Mouse (Mus musculus) thymus, adult 2 months (tissue): ENCODE measurements around the gene Myom1. TPM values are rescaled to one million over a fixed set of nuclear protein-coding genes. Genes with fewer than 3 reads are reported as not detected.

Source experiments
- DNase-seq: peaks from one replicate; pipeline ENCODE4 v3.0.0; 2021
- H3K27ac ChIP-seq: fragments of 200-500 bp; 2 replicates; pipeline ENCODE4 v1.5.1; 2012; ENCODE audit warnings: low read length, control low read depth; ENCODE audit not compliant: control insufficient read depth, insufficient read depth
- H3K27me3 ChIP-seq: fragments of 200-500 bp; 2 replicates; pipeline ENCODE4 v1.6.1; 2012; ENCODE audit warnings: mild to moderate bottlenecking, low read length, moderate library complexity, mixed read lengths; ENCODE audit not compliant: control insufficient read depth, insufficient read depth
- H3K36me3 ChIP-seq: fragments of 200-500 bp; 2 replicates; pipeline ENCODE4 v1.6.1; 2012; ENCODE audit warnings: mild to moderate bottlenecking, low read length, moderate library complexity; ENCODE audit not compliant: control insufficient read depth, insufficient read depth
- H3K4me1 ChIP-seq: fragments of 200-500 bp; replicated peaks from 2 replicates; pipeline ENCODE4 v1.6.1; 2012; ENCODE audit warnings: low read length; ENCODE audit not compliant: control insufficient read depth, insufficient read depth
- H3K4me3 ChIP-seq: fragments of 200-500 bp; 2 replicates; pipeline ENCODE4 v1.5.1; 2012; ENCODE audit warnings: mild to moderate bottlenecking, low read length, control low read depth, moderate library complexity; ENCODE audit not compliant: control insufficient read depth, insufficient read depth
- CTCF ChIP-seq: fragments of 200-500 bp; IDR thresholded peaks from 2 replicates; pipeline ENCODE4 v1.5.1; 2012; ENCODE audit warnings: mild to moderate bottlenecking, control low read depth, low read length, moderate library complexity, borderline replicate concordance; ENCODE audit not compliant: control insufficient read depth, poor library complexity, insufficient read depth; ENCODE audit errors: extremely low read depth
- POLR2A ChIP-seq: fragments of 200-500 bp; IDR thresholded peaks from 2 replicates; pipeline ENCODE4 v1.6.1; 2012; ENCODE audit warnings: mild to moderate bottlenecking, low read length, control low read depth, moderate library complexity; ENCODE audit not compliant: control insufficient read depth, poor library complexity, insufficient read depth; ENCODE audit errors: extremely low read depth
- WGBS: fragments of 180-500 bp; shearing (Covaris S2); methylation state at CpG from one replicate; pipeline ENCODE4 v1.1.7; 2018; 5-methylcytosine and 5-hydroxymethylcytosine counted together
- polyA plus RNA-seq: library from polyadenylated mRNA; depleted of rRNA; stranded (reverse); fragments of >200 nt; gene quantifications from 2 replicates; pipeline ENCODE4 v1.2.3, GENCODE M21; 2012

Gene Myom1
- polyA plus RNA-seq, 1 experiment = 6.8 TPM

GRCm38 (mm10) chr17:71019860-71020259 lies 17.4 kb downstream of the Myom1 start:
- H3K27ac ChIP-seq = no peak overlapping the region
- H3K4me3 ChIP-seq = no peak overlapping the region
- DNase-seq = no peak
- H3K4me1 ChIP-seq = no peaks in the 10 kb centered on the region
- H3K27me3 ChIP-seq = no peaks in the 10 kb centered on the region
- TF ChIP-seq POLR2A (no peak), CTCF (no peak)
- H3K36me3 ChIP-seq = no peaks in the 10 kb centered on the region
- 93% methylated on average over 9 of the region's 9 CpGs for WGBS

GRCm38 (mm10) chr17:71022841-71023240 lies 20.4 kb downstream of the Myom1 start:
- no peak for TF ChIP-seq CTCF
- TF ChIP-seq POLR2A = no peak
- Histone ChIP-seq H3K27ac (no peak overlapping the region), H3K4me1 (no peaks in the 10 kb centered on the region), H3K36me3 (no peaks in the 10 kb centered on the region), H3K4me3 (no peak overlapping the region), H3K27me3 (no peaks in the 10 kb centered on the region)
- no peak for DNase-seq
- 94% methylated on average over 13 of the region's 13 CpGs for WGBS

- no peaks in the 10 kb centered on the region for H3K36me3 ChIP-seq
- TF ChIP-seq POLR2A = no peak
- no peak for TF ChIP-seq CTCF
- H3K27me3 ChIP-seq = no peaks in the 10 kb centered on the region
- no peak overlapping the region for H3K4me3 ChIP-seq
- 95% methylated on average over 10 of the region's 10 CpGs for WGBS
- no peak overlapping the region for H3K27ac ChIP-seq
- DNase-seq = no peak
- no peaks in the 10 kb centered on the region for H3K4me1 ChIP-seq
These were observed 21.6 kb downstream of the Myom1 start for GRCm38 (mm10) chr17:71024071-71024470.

- no peaks in the 10 kb centered on the region for H3K27me3 ChIP-seq
- no peaks in the 10 kb centered on the region for H3K4me1 ChIP-seq
- 87% methylated on average over 8 of the region's 8 CpGs for WGBS
- no peak for DNase-seq
- H3K36me3 ChIP-seq = no peaks in the 10 kb centered on the region
- H3K27ac ChIP-seq = no peak overlapping the region
- TF ChIP-seq POLR2A (no peak), CTCF (no peak)
- no peak overlapping the region for H3K4me3 ChIP-seq
These were observed 23.5 kb downstream of the Myom1 start for GRCm38 (mm10) chr17:71025922-71026321.

GRCm38 (mm10) chr17:71027186-71027585 lies 24.8 kb downstream of the Myom1 start:
- 91% methylated on average over 3 of the region's 3 CpGs for WGBS
- H3K4me1 ChIP-seq = no peaks in the 10 kb centered on the region

GRCm38 (mm10) chr17:71032719-71033118 lies 30.3 kb downstream of the Myom1 start:
- no peak for DNase-seq
- WGBS = 96% methylated on average over 10 of the region's 10 CpGs
- Histone ChIP-seq H3K27me3 (no peaks in the 10 kb centered on the region), H3K36me3 (no peaks in the 10 kb centered on the region), H3K4me1 (no peaks in the 10 kb centered on the region), H3K4me3 (no peak overlapping the region), H3K27ac (no peak overlapping the region)
- no peak for TF ChIP-seq POLR2A
- TF ChIP-seq CTCF = no peak

More at GRCm38 (mm10) chr17:71027186-71027585, 24.8 kb downstream of the Myom1 start:
- Histone ChIP-seq H3K27me3 (no peaks in the 10 kb centered on the region), H3K27ac (no peak overlapping the region), H3K36me3 (no peaks in the 10 kb centered on the region), H3K4me3 (no peak overlapping the region)
- no peak for TF ChIP-seq CTCF
- no peak for TF ChIP-seq POLR2A
- DNase-seq = no peak

GRCm38 (mm10) chr17:71034472-71034871 lies 32.0 kb downstream of the Myom1 start:
- 92% methylated on average over 5 of the region's 5 CpGs for WGBS
- H3K36me3 ChIP-seq = no peaks in the 10 kb centered on the region

More at GRCm38 (mm10) chr17:71034472-71034871, 32.0 kb downstream of the Myom1 start:
- Histone ChIP-seq H3K4me1 (no peaks in the 10 kb centered on the region), H3K27me3 (no peaks in the 10 kb centered on the region), H3K4me3 (no peak overlapping the region), H3K27ac (no peak overlapping the region)
- no peak for TF ChIP-seq POLR2A
- no peak for TF ChIP-seq CTCF
- DNase-seq = no peak
